Mouse (Mus musculus) ES-E14 (cell line): Measurements from ENCODE around the gene Cacng8. TPM values are rescaled to one million over a fixed set of nuclear protein-coding genes. Genes with fewer than 3 reads are reported as not detected.
"Not testable (repeated sequence)": the region's sequence is repeated elsewhere in the genome, so short reads cannot be mapped to it uniquely, and the experiment has no call there.

Experiments used
- DNase-seq: peaks from one replicate; pipeline ENCODE4 v3.0.0-alpha.2; 2013; ENCODE audit warnings: low read depth, low spot score
- H3K27ac ChIP-seq: 2 replicates; pipeline ENCODE4 v1.5.1; 2012; ENCODE audit warnings: low read depth, mild to moderate bottlenecking, low read length, moderate library complexity, mixed read lengths; ENCODE audit not compliant: poor library complexity, insufficient read depth, severe bottlenecking
- H3K36me3 ChIP-seq: 2 replicates; pipeline ENCODE4 v1.6.1; 2012; ENCODE audit warnings: mild to moderate bottlenecking, low read length, moderate library complexity, mixed read lengths; ENCODE audit not compliant: control insufficient read depth, poor library complexity, insufficient read depth, severe bottlenecking
- H3K4me1 ChIP-seq, 2 experiments: fragments of 150-350 bp in 1 of 2; sonication (generic) in 1 of 2; 2 replicates each; pipeline ENCODE4 v1.6.1; 2012; ENCODE audit warnings: low read length in 2 of 2, mild to moderate bottlenecking in 1 of 2, mixed read lengths in 1 of 2; ENCODE audit not compliant: control insufficient read depth in 2 of 2, insufficient read depth in 2 of 2, poor library complexity in 1 of 2
- H3K4me3 ChIP-seq, 2 experiments: fragments of 150-350 bp in 1 of 2; sonication (generic) in 1 of 2; 2 replicates each; pipeline ENCODE4 v1.5.1; 2012; ENCODE audit warnings: low read length in 2 of 2, low read depth in 1 of 2, mild to moderate bottlenecking in 1 of 2, mixed read lengths in 1 of 2; ENCODE audit not compliant: insufficient read depth in 1 of 2, poor library complexity in 1 of 2, severe bottlenecking in 1 of 2
- H3K9ac ChIP-seq: 2 replicates; pipeline ENCODE4 v1.6.1; 2012; ENCODE audit warnings: low read depth, mild to moderate bottlenecking, low read length, mixed read lengths; ENCODE audit not compliant: poor library complexity, insufficient read depth, severe bottlenecking
- H3K9me3 ChIP-seq: fragments of 150-350 bp; sonication (generic); 2 replicates; pipeline ENCODE4 v1.6.1; 2012; ENCODE audit warnings: low read depth, mild to moderate bottlenecking, low read length; ENCODE audit not compliant: control insufficient read depth, insufficient read depth
- CHD2 ChIP-seq: IDR thresholded peaks from 2 replicates; pipeline ENCODE4 v1.6.1; 2014; ENCODE audit warnings: mild to moderate bottlenecking, low read depth, low read length, inconsistent platforms
- HCFC1 ChIP-seq: IDR thresholded peaks from 2 replicates; pipeline ENCODE4 v1.6.1; 2012; ENCODE audit warnings: low read length, inconsistent platforms, borderline replicate concordance; ENCODE audit not compliant: insufficient read depth
- MAFK ChIP-seq: IDR thresholded peaks from 2 replicates; pipeline ENCODE4 v1.6.1; 2014; ENCODE audit warnings: mild to moderate bottlenecking, low read depth, low read length, inconsistent platforms; ENCODE audit not compliant: insufficient read depth
- ZC3H11A ChIP-seq: IDR thresholded peaks from 2 replicates; pipeline ENCODE4 v1.6.1; 2012; ENCODE audit warnings: low read depth, mild to moderate bottlenecking, inconsistent platforms, low read length, borderline replicate concordance
- ZNF384 ChIP-seq: IDR thresholded peaks from 2 replicates; pipeline ENCODE4 v1.6.1; 2012; ENCODE audit warnings: low read depth, low read length, inconsistent platforms
- in situ Hi-C, 2 experiments: fragments of 600-800 bp; cut with MboI; formaldehyde crosslinking; loops; one replicate each; pipeline ENCODE4 v1.15.1; 2025; ENCODE audit warnings: low sequenced_read_pairs in 2 of 2, inconsistent platforms in 1 of 2; ENCODE audit not compliant: unreplicated experiment in 2 of 2
- total RNA-seq: library from RNA; depleted of rRNA; stranded (reverse); fragments of 300-350 nt; gene quantifications from 2 replicates; pipeline ENCODE4 v1.2.3, GENCODE M21; 2012

Cacng8 gene
- total RNA-seq, 1 experiment, result 7.8 TPM

DNA sequence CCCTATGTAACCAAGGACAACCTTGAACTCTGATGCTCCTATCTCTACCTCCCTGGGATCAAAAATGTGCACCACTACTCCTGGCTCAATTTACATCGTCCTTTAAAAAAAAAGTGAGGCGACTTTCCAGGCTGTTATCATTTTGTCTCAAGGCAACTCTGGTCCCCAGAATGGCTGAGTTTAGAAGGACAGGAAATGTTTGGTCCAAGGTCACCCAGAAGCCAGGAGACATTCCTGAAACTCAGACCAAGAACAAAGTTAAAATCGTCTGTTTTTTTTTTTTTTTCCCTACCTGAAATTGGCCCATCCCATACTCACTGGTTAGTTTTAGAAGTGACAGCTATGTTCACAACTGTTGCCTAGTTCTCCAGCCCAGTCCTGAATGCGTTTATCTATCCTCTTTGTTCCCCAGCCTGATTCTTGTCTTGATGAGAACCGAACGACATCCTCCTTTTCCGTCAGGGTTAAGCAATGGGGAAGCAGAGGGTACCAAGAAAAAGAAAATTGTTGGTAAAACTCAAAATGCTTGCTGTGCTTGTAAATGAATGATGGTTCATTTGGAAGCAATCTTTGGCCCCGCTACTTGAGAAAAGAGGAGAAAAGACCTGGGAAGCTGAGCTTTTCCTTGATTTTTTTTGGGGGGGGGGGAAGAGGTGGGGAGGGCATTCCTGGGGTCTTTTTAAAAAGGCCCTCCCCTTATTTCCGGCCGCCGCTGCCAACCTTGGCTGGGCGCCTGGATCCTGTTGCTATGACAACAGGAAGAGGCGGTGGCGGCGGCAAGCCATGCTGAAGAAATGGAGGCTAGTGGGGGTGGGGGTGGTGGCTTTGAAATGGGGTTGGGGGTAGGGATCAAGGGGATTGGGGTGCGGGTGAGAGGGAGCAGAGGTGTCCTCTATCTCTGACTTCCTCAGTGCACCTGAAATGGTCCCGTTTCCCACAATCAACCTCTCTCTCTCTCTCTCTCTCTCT lies 755 bp upstream of the Cacng8 start:
- H3K36me3 ChIP-seq, result no peaks in the 10 kb centered on the region; the same call in 1 of the 2 replicates
- DNase-seq, result no peak
- peak overlapping the region in 1 of 2 experiments; percentile 17; a peak in 1 of 4 replicates for H3K4me3 ChIP-seq
- in situ Hi-C loops, result no loop called here
- peak overlapping the region; percentile 12; the same call in 1 of the 2 replicates for H3K27ac ChIP-seq
- TF ChIP-seq HCFC1 (no peak), ZNF384 (peak; percentile 54; the same call in 1 of the 2 replicates)
- no peak overlapping the region for H3K9ac ChIP-seq
- no peaks in the 10 kb centered on the region for H3K9me3 ChIP-seq
- peaks cover 5 to 13% of the 10 kb centered on the region in 2 experiments; a peak in 3 of 4 replicates for H3K4me1 ChIP-seq

DNA sequence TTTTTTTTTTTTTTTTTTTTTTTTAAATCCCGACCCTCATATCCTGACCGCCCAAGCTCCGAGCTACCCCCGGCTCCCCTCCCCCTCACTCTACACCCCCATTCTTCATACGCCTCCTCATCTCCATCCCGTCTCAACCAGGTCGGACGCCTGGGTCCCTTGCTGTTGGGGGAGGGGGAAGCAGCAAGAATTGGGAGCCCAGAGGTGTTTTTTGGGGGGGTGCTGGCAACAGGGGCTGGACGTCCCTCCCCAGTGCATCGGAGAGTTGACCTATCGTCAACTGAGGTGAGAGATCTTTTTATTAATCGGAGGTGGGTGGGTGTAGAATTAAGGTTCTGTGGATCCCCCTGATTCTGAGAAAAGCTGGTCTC lies 583 bp downstream of the Cacng8 start:
- in situ Hi-C loops, result no loop called here
- no peak for DNase-seq
- H3K9me3 ChIP-seq, result no peaks in the 10 kb centered on the region
- no peaks in the 10 kb centered on the region; the same call in 1 of the 2 replicates for H3K36me3 ChIP-seq
- H3K4me3 ChIP-seq, result peak overlapping the region; percentile 52 to 56; a peak in 3 of 4 replicates
- H3K4me1 ChIP-seq, result peaks cover 5 to 13% of the 10 kb centered on the region in 2 experiments; a peak in 3 of 4 replicates
- TF ChIP-seq ZNF384, result 0 out of 2 replicates have a peak, but pooled peaks have one; percentile 37
- TF ChIP-seq ZC3H11A, result no peak
- no peak overlapping the region for H3K27ac ChIP-seq
- peak overlapping the region; percentile 28; the same call in 1 of the 2 replicates for H3K9ac ChIP-seq

DNA sequence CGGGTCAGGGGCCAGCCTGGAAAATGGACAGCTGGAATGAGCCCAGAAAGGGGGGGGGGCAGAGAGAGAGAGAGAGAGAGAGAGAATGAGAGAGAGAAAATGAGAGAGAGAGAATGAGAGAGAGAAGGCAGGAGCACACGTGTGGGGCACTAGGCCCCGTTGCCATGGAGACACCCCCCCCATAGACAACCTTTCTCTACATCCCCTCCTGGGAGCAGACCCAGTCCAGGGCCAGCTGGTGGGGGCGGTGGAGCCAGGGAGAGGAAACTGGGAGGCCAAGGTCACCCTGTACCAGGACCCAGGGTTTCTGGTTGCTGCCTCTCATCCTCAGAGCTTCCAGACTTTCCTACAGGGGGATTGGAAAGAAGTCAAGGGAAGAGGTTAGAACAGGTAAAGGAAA lies 1.3 kb downstream of the Cacng8 start:
- in situ Hi-C loops, result no loop called here
- Histone ChIP-seq H3K9me3 (no peaks in the 10 kb centered on the region), H3K9ac (no peak overlapping the region), H3K36me3 (no peaks in the 10 kb centered on the region; the same call in 1 of the 2 replicates), H3K4me3 (no peak overlapping the region), H3K4me1 (peaks cover 5 to 13% of the 10 kb centered on the region in 2 experiments; a peak in 3 of 4 replicates), H3K27ac (no peak overlapping the region)
- no peak for DNase-seq
- no peak for TF ChIP-seq ZC3H11A

DNA sequence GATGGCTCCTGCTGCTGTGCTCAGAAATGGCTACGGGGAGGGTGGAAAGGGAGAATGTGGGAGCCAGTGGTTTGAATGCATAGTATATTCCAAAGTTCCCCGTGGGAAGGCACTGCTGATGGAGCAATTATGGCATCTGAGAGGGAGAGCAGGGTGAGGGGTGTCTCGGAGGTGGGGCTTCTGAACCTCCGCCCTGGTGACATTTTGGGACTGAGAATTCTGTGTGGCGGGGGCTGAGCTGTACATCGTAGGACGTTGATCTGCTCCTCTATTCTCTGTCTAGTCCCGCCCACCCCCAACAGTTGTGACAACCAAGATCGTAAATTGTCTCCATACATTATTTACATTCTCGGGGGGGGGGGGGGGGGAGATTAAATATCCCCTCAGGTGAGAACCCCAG lies 6.9 kb downstream of the Cacng8 start:
- no peaks in the 10 kb centered on the region; the same call in 1 of the 2 replicates for H3K36me3 ChIP-seq
- peaks cover 0 to 5% of the 10 kb centered on the region in 2 experiments; a peak in 2 of 4 replicates for H3K4me1 ChIP-seq
- DNase-seq, result no peak
- H3K9me3 ChIP-seq, result no peaks in the 10 kb centered on the region
- in situ Hi-C loops, result no loop called here
- TF ChIP-seq ZNF384 (no peak), MAFK (no peak), ZC3H11A (no peak), HCFC1 (no peak), CHD2 (no peak)
- H3K9ac ChIP-seq, result no peak overlapping the region
- no peak overlapping the region for H3K4me3 ChIP-seq
- no peak overlapping the region for H3K27ac ChIP-seq

GRCm38 (mm10) chr7:3397797-3398196 lies 7.3 kb downstream of the Cacng8 start:
- TF ChIP-seq ZNF384 (no peak), CHD2 (no peak), MAFK (no peak), ZC3H11A (no peak), HCFC1 (no peak)
- H3K27ac ChIP-seq, result no peak overlapping the region
- in situ Hi-C loops, result no loop called here
- H3K4me3 ChIP-seq, result no peak overlapping the region
- H3K4me1 ChIP-seq, result peaks cover 0 to 5% of the 10 kb centered on the region in 2 experiments; a peak in 1 of 4 replicates
- H3K36me3 ChIP-seq, result no peaks in the 10 kb centered on the region; the same call in 1 of the 2 replicates
- H3K9me3 ChIP-seq, result no peaks in the 10 kb centered on the region
- H3K9ac ChIP-seq, result no peak overlapping the region
- DNase-seq, result no peak

DNA sequence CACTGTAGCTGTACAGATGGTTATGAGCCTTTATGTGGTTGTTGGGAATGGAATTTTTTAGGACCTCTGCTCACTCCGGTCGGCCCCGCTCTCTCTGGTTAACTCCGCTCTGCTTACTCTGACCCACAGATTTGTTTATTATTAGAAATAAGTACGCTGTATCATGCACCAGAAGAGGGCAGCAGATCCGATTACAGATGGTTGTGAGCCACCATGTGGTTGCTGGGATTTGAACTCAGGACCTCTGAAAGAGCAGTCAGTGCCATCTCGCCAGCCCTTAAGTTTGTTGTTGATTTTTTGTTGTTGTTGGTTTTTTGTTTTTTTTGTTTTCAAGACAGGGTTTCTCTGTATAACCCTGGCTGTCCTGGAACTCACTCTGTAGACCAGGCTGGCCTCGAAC lies 7.9 kb downstream of the Cacng8 start:
- in situ Hi-C loops, H3K4me1 ChIP-seq, H3K27ac ChIP-seq, DNase-seq, H3K9me3 ChIP-seq, H3K9ac ChIP-seq, H3K4me3 ChIP-seq, H3K36me3 ChIP-seq: not testable (repeated sequence)
